Mouse (Mus musculus) E14TG2a.4 (cell line): ENCODE measurements around the gene Ndufa4l2.

Experiments
- H3K27me3 ChIP-seq: 2 replicates; pipeline ENCODE4 v1.6.1; 2014; ENCODE audit warnings: low read length, control low read depth; ENCODE audit not compliant: insufficient read depth
- H3K36me3 ChIP-seq: 2 replicates; pipeline ENCODE4 v1.6.1; 2014; ENCODE audit warnings: low read length, control low read depth; ENCODE audit not compliant: insufficient read depth
- H3K4me1 ChIP-seq: replicated peaks from 2 replicates; pipeline ENCODE4 v1.6.1; 2014; ENCODE audit warnings: low read depth, low read length, control low read depth
- H3K4me3 ChIP-seq: replicated peaks from 2 replicates; pipeline ENCODE4 v1.5.1; 2014; ENCODE audit warnings: mild to moderate bottlenecking, low read length
- H3K9me3 ChIP-seq: 2 replicates; pipeline ENCODE4 v1.6.1; 2014; ENCODE audit warnings: low read length, control low read depth
- CTCF ChIP-seq: conservative IDR thresholded peaks from 2 replicates; pipeline ENCODE4 v1.5.1; 2014; ENCODE audit warnings: low read length
- NANOG ChIP-seq: IDR thresholded peaks from 2 replicates; pipeline ENCODE4 v1.6.1; 2014; ENCODE audit warnings: borderline replicate concordance, low read length, mixed read lengths
- POU5F1 ChIP-seq: IDR thresholded peaks from 2 replicates; pipeline ENCODE4 v1.6.1; 2014; ENCODE audit warnings: low read length, borderline replicate concordance

Ndufa4l2 gene

DNA sequence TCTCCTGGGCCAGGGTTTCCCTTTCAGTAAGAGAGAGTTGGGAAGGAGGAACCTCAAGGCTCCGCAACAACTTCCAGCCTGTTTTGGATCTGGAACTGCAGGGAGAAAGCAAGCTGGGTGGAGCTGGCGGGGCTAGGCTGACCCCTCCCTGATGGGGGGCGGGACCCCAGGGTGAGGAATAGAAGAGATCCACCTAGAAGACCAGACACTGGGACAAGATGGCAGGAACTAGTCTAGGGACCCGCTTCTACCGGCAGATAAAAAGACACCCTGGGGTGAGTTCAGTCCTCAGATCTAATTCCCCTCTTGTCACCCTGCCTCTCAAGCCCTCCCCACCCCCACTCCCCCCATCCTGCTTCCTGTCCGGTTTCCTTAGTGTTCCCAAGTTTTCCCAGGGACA, at the start of gene Ndufa4l2:
Ndufa4l2 (plus strand) TSS at position 204 of the 400 bp plus-strand sequence.
- Histone ChIP-seq H3K4me3 (peak within 1 kb of the TSS; percentile 72), H3K27me3 (peaks cover 75% of the 10 kb centered on the region), H3K4me1 (peaks cover 98% of the 10 kb centered on the region), H3K9me3 (no peaks in the 10 kb centered on the region), H3K36me3 (peaks cover 40% of the 10 kb centered on the region)
- no peak for TF ChIP-seq CTCF
- TF ChIP-seq NANOG, result no peak
- no peak for TF ChIP-seq POU5F1

DNA sequence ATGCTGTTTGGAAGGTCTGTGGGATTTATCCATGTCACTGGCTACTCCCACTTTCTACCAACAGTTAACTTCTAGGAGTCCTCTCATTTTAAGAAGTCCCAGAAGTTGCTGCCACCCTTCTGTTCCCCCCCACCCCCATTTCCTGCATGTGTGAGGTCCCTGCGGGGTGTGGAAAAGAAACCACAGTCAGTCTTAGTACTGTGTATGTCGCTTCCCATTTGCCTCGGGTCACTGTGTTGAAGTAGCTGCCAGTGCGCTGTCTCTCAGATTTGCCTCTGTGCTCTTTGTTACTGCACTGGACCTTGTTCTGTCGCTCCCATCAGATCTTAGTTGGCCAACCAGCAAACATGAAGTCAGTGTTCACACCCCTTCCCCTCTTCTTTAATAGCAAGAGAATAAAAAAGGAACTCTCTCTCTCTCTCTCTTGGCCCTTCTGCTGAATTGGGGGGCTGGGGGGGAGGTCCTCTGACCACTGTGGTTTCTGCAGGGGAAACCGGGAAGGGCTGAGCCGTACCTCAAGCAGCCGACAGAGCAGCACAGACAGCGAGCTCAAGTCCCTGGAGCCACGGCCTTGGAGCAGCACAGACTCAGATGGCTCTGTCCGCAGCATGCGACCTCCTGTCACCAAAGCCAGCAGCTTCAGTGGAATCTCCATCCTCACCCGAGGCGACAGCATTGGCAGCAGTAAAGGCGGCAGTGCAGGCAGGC, 43.3 kb upstream of the Ndufa4l2 start:
- Histone ChIP-seq H3K4me1 (peaks cover 18% of the 10 kb centered on the region), H3K9me3 (no peaks in the 10 kb centered on the region), H3K27me3 (no peaks in the 10 kb centered on the region), H3K36me3 (peaks cover 57% of the 10 kb centered on the region), H3K4me3 (no peak overlapping the region)
- no peak for TF ChIP-seq CTCF
- TF ChIP-seq NANOG, result no peak
- no peak for TF ChIP-seq POU5F1

DNA sequence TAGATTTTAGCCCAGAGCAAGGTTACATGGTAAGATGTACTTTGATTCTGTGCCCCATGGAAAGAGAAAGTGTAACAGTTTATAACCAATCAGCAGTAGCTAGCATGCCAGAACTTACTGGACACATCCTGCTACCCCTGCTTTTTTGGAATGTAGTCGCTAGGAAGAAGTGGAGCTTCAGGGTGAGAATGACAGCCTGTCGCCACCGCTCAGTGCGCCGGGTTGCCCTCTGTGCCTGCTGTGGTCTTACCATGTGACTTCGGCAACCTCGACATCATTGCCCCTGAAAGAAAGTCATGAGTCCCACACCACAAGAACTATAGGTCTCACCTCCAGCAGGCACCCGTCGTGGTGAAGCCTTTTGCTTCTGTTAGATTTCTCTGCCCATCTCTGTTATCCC, 42.0 kb upstream of the Ndufa4l2 start:
- Histone ChIP-seq H3K9me3 (no peaks in the 10 kb centered on the region), H3K27me3 (no peaks in the 10 kb centered on the region), H3K36me3 (peaks cover 68% of the 10 kb centered on the region), H3K4me1 (peaks cover 20% of the 10 kb centered on the region), H3K4me3 (no peak overlapping the region)
- TF ChIP-seq CTCF, result no peak
- no peak for TF ChIP-seq POU5F1
- no peak for TF ChIP-seq NANOG

DNA sequence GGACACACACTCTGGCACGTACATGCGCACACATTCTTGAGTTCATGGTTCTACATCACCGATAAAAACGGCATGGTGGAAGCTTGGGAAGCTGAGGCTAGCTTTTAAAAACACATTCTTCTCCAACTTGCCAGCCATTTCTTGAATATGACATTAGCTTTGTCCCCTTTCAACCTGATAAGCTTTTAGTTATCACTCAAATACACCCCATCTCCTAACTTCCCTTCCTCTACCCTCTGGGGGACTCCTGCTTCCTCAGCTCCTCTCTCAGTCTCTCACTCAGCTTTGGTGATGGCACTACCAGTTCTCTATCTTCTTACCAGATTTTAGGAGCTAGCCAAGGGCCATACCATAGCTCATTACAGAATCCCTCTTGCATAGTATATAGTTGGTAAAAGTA, 39.6 kb upstream of the Ndufa4l2 start:
- Histone ChIP-seq H3K4me1 (peaks cover 20% of the 10 kb centered on the region), H3K9me3 (no peaks in the 10 kb centered on the region), H3K36me3 (peaks cover 59% of the 10 kb centered on the region), H3K4me3 (no peak overlapping the region), H3K27me3 (no peaks in the 10 kb centered on the region)
- TF ChIP-seq NANOG, result no peak
- no peak for TF ChIP-seq CTCF
- TF ChIP-seq POU5F1, result no peak

DNA sequence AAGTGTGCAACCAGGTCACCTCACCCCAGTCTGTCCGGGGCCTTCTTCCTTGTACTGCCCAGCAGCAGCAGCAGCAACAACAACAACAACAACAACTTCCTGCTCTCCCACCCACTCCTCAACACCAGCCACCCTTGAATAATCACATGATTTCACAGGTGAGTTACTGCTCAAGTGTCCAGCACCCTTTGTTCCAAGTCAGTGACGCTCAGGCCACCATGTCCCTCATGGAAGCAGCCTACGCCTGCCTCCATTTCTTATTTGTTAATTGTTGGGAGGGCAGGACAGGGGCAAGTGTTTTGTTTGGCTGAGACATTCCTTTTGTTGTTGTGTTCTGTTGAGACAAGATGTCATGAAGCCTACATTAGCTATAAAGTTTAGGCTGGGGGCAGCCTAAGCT, 38.2 kb upstream of the Ndufa4l2 start:
- Histone ChIP-seq H3K36me3 (peaks cover 60% of the 10 kb centered on the region), H3K4me1 (peaks cover 17% of the 10 kb centered on the region), H3K9me3 (no peaks in the 10 kb centered on the region), H3K27me3 (no peaks in the 10 kb centered on the region), H3K4me3 (no peak overlapping the region)
- TF ChIP-seq POU5F1, result no peak
- no peak for TF ChIP-seq NANOG
- no peak for TF ChIP-seq CTCF

DNA sequence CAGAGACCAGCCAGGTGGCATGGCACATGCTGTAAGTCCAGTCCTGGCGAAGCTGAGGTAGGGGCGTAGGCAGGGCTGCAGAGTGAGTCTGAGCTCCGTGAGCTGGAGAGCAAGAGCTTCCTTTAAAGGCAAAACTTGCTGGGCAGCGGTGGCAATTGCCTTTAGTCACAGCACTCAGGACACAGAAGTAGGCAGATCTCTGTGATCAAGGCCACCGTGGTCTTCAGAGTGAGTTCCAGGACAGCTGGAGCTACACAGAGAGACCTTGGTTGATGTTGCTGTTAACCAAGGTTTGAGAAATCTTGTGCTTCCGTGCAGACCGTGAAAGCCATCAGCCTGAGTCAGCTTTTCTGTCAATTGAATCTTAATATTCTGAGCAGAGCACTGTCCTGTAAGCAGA, 37.5 kb upstream of the Ndufa4l2 start:
- Histone ChIP-seq H3K9me3 (no peaks in the 10 kb centered on the region), H3K36me3 (peaks cover 55% of the 10 kb centered on the region), H3K4me1 (peaks cover 15% of the 10 kb centered on the region), H3K27me3 (no peaks in the 10 kb centered on the region), H3K4me3 (no peak overlapping the region)
- TF ChIP-seq NANOG (no peak), CTCF (no peak), POU5F1 (no peak)

DNA sequence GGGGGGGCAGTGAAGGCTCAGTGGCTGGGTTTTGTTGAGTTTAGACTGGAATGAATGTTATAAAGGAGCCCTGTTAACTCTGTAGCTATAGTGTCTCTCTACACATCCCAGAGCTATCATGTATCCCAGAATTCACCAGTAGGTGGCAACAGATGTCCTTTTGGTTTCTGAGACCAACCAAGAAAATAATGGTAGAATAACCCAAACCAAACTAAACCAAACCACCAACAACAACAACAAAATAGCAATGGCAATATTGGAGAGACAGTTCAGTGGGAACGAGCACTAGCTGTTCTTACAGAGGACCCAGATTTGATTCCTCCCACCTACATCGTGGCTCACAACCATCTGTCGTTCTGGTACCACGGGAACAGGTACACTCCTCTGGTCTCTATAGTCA, 35.6 kb upstream of the Ndufa4l2 start:
- Histone ChIP-seq H3K27me3 (no peaks in the 10 kb centered on the region), H3K36me3 (peaks cover 55% of the 10 kb centered on the region), H3K4me3 (no peak overlapping the region), H3K4me1 (peaks cover 15% of the 10 kb centered on the region), H3K9me3 (no peaks in the 10 kb centered on the region)
- TF ChIP-seq CTCF (peak; percentile 46; the same call in 1 of the 2 replicates), POU5F1 (no peak)

DNA sequence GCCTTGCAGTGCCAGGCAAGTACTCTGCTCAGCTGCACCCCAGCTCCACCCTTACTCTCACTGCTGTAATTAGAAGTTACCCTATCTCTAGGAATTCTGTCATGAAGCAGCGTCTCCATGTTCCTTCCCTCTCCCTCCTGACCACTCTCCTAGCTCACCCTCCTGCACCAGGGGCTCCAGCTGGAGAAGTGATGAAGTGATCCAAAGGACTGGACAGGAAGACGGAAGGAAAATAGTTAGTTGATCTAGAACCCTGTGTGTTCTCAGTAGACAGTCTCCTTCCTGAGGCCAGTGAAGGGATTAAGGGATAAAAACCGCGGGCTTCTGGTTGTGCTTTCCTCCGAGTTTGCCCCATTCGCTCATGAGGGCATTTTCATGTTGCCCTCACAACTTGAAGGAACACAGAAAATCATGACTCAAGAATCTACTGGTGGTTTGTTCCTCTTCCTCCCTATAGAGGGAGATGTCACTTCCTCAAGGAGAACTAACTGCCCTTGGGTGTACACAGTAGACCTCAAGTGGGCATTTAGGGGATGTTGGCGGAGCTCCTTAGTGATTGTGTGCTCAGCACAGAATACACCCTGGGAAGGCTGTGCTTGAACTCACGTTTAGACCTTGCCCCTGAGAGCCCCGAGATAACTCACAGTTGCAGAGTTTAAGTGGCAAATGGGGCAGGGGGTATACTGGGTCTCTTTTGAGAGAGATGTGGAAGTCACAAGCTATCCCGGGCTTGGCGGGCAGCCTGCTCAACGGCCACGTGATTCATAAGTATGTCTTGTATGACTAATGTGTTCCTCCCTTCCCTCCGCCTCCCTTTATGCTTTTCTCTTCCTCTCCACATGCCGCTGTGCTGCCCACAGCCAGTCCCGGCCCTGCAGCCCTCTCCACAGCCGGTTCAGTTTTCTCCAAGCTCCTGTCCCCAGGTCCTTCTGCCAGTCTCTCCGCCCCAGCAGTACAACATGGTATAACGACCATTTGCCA, 33.6 kb upstream of the Ndufa4l2 start:
- H3K36me3 ChIP-seq, result peaks cover 61% of the 10 kb centered on the region
- H3K27me3 ChIP-seq, result no peaks in the 10 kb centered on the region
- no peaks in the 10 kb centered on the region for H3K9me3 ChIP-seq
- TF ChIP-seq NANOG, result no peak
- no peak; the same call in 1 of the 2 replicates for TF ChIP-seq CTCF
- TF ChIP-seq POU5F1, result no peak
- H3K4me1 ChIP-seq, result peaks cover 14% of the 10 kb centered on the region
- peak overlapping the region; percentile 21; the same call in 1 of the 2 replicates for H3K4me3 ChIP-seq
